Mouse (Mus musculus) heart, adult 8-10 months (tissue): ENCODE data around the gene Plcb1. TPM values are rescaled to one million over a fixed set of nuclear protein-coding genes. Genes with fewer than 3 reads are reported as not detected.

Source experiments
- DNase-seq: peaks from one replicate; pipeline ENCODE4 v3.0.0; 2022; ENCODE audit warnings: low spot score
- total RNA-seq, 4 experiments: library from RNA; stranded (reverse); gene quantifications; 2 replicates each; pipeline ENCODE4 v1.2.4; 2022

The Plcb1 gene
- total RNA-seq, 4 experiments from 2014 or later = 3.8 to 4.4 (median 4.1) TPM

DNA sequence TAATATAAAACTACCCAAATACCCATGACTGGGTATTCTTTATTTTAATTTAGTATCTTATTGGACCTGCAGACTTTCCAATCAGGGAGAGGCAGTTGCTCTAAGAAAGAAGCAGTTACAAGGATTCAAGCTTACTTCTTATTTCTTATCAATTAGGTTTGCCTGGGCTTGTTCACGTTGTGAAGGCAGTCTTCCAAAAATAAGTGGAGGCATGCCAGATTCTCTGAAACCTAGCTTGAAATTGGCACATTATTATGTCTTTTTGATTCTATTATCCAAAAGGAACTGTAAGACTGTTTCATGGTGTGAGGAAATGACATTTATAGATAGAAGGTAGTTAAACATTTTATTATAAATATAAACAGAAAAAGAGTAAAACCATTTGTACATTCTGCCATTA lies 721.2 kb downstream of the Plcb1 start:
- DNase-seq = no peak

DNA sequence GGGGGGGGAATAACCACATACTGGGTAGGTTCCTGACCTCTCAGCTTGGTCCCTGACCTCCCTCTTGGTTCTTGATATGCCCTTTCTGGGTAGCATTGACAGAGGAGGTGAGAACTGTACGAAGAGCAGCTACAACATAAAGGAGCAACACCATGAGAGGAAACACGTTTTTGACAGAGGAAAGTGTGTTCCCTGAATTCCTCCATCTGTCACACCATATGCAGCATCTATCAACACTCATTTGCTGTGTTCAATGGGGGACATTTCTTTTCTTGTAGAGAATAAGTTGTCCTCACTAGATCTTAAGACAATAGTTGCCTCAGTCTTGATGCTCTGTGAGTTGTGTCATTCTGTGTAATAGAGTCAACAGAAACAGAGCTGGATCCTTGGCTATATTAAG lies 733.1 kb downstream of the Plcb1 start:
- DNase-seq = no peak

Other genes starting within 250 kb of the Plcb1 start
- gene Hao1, start 231.7 kb upstream of the Plcb1 start, total RNA-seq = not detected
- gene Tmx4, start 141.9 kb upstream of the Plcb1 start, total RNA-seq = 10 to 100 TPM; 52.5 to 65.2 (median 56.1) TPM